ENCODE assay signal across 17 mouse cellular contexts in the genomic region with DNA sequence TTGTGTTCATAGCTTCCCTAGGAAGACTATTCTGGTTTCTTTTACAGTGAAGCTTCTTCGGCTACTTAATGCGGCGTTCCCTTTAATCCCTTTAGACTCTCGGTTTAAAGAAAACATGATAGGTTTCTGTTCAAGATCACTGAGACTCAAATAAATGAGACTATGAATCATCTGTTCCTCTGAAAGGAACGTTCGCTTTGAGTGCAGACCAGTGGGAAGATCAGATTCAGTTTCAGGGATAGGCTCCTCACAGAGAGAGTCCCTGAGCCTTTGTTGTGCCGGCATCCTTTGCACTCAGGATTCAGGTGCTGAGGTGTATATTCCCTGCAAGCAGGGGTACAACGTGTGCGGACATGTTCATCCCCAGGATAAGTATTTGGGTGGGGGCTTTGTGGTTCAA. TPM values are rescaled to one million over a fixed set of nuclear protein-coding genes. Genes with fewer than 3 reads are reported as not detected.
"Had no signal": no experiment of that assay in that cellular context is flagged by ENCODE, and none has a peak within 500 bp of the region (broad histone marks: within the 10 kb centered on the region; RNA-seq: fewer than 3 reads in every experiment).

No protein-coding gene starts in this region.

- H3K4me3 ChIP-seq: liver, embryonic 13.5 days had no signal

- H3K4me1 ChIP-seq: liver, embryonic 13.5 days had no signal

- H3K27ac ChIP-seq: kidney, postnatal 0 days; liver, embryonic 13.5 days; stomach, postnatal 0 days had no signal

- DNase-seq: kidney, adult 2 months; kidney, postnatal 25 days; liver, embryonic 13.5 days; lung, adult 2 months; lung, postnatal 14 days; lung, postnatal 4 days; midbrain, embryonic 14.5 days; right cerebral cortex, adult 18-20 months; right cerebral cortex, postnatal 14 days; right cerebral cortex, postnatal 4 days; thymus, adult 2 months; thymus, postnatal 14 days; thymus, postnatal 4 days had no signal

RNA-seq across cellular contexts. Expression of a gene that starts 25.0 kb away (rescaled TPM):
- total RNA-seq: megakaryocyte progenitor cell, adult 5-6 weeks; megakaryocyte-erythroid progenitor cell, adult 5-6 weeks had no signal
